Mouse (Mus musculus) limb, embryonic 11.5 days (tissue): ENCODE data around the gene Snx18. TPM values are rescaled to one million over a fixed set of nuclear protein-coding genes. Genes with fewer than 3 reads are reported as not detected.

Experiments used
- ATAC-seq: fragments of 200-750 bp; cut with Nextera tagmentation; 2 replicates; pipeline ENCODE4 v1.8.0; 2017; ENCODE audit warnings: low read depth; ENCODE audit not compliant: insufficient number of reproducible peaks, low FRiP score, low TSS enrichment
- DNase-seq: peaks from one replicate; pipeline ENCODE4 v3.0.0-alpha.2; 2015; ENCODE audit warnings: low spot score
- H3K27ac ChIP-seq: fragments of 300-500 bp; sonication (generic); replicated peaks from 2 replicates; pipeline ENCODE4 v1.5.1; 2014; ENCODE audit warnings: low read depth, mild to moderate bottlenecking, low read length
- H3K27me3 ChIP-seq: fragments of 300-500 bp; sonication (generic); 2 replicates; pipeline ENCODE4 v1.6.1; 2014; ENCODE audit warnings: mild to moderate bottlenecking, low read length, mixed read lengths; ENCODE audit not compliant: control insufficient read depth, insufficient read depth
- H3K36me3 ChIP-seq: fragments of 300-500 bp; sonication (generic); 2 replicates; pipeline ENCODE4 v1.6.1; 2014; ENCODE audit warnings: mild to moderate bottlenecking, low read length, moderate library complexity, mixed read lengths; ENCODE audit not compliant: control insufficient read depth, insufficient read depth
- H3K4me1 ChIP-seq: fragments of 300-500 bp; sonication (generic); 2 replicates; pipeline ENCODE4 v1.6.1; 2014; ENCODE audit warnings: low read length, mixed read lengths; ENCODE audit not compliant: control insufficient read depth, insufficient read depth
- H3K4me2 ChIP-seq: fragments of 300-500 bp; sonication (generic); 2 replicates; pipeline ENCODE4 v1.6.1; 2014; ENCODE audit warnings: low read depth, mild to moderate bottlenecking, moderate library complexity; ENCODE audit not compliant: severe bottlenecking
- H3K4me3 ChIP-seq: fragments of 300-500 bp; sonication (generic); 2 replicates; pipeline ENCODE4 v1.5.1; 2014; ENCODE audit warnings: low read depth, low read length
- H3K9ac ChIP-seq: fragments of 300-500 bp; sonication (generic); 2 replicates; pipeline ENCODE4 v1.6.1; 2014; ENCODE audit warnings: mild to moderate bottlenecking, low read length
- H3K9me3 ChIP-seq: fragments of 300-500 bp; sonication (generic); 2 replicates; pipeline ENCODE4 v1.6.1; 2016; ENCODE audit warnings: low read length; ENCODE audit not compliant: control insufficient read depth
- WGBS: fragments of 180-500 bp; shearing (Covaris S2); extraction: QIAGEN DNeasy Blood & Tissue Kit; methylation state at CpG from one replicate; pipeline ENCODE4 v1.1.7; 2014; 5-methylcytosine and 5-hydroxymethylcytosine counted together
- polyA plus RNA-seq: library from polyadenylated mRNA; unstranded; fragments of >200 nt; fragmentation: Nextera tagmentation; extraction: Ambion mirVana; gene quantifications from 2 replicates; pipeline ENCODE4 v1.2.1, GENCODE M21; 2014

Snx18 gene
- polyA plus RNA-seq, 1 experiment from 2014 or later, result 32.8 TPM

- H3K27me3 ChIP-seq, result no peaks in the 10 kb centered on the region
- 0 out of 2 replicates have a peak, but pooled peaks cover 3% of the 10 kb centered on the region for H3K36me3 ChIP-seq
- no peak overlapping the region for H3K9ac ChIP-seq
- peaks cover 16% of the 10 kb centered on the region for H3K4me1 ChIP-seq
- no peak overlapping the region for H3K27ac ChIP-seq
- no peak overlapping the region for H3K4me2 ChIP-seq
- H3K4me3 ChIP-seq, result no peak overlapping the region
- whole genome bisulfite sequencing, result 62% methylated on average over 13 of the region's 13 CpGs
- 0 out of 2 replicates have a peak, but pooled peaks have one; percentile 35 for ATAC-seq
- no peaks in the 10 kb centered on the region for H3K9me3 ChIP-seq
- DNase-seq, result no peak
These were observed 21.4 kb downstream of the Snx18 start for GRCm38 (mm10) chr13:113596821-113597541.

DNA sequence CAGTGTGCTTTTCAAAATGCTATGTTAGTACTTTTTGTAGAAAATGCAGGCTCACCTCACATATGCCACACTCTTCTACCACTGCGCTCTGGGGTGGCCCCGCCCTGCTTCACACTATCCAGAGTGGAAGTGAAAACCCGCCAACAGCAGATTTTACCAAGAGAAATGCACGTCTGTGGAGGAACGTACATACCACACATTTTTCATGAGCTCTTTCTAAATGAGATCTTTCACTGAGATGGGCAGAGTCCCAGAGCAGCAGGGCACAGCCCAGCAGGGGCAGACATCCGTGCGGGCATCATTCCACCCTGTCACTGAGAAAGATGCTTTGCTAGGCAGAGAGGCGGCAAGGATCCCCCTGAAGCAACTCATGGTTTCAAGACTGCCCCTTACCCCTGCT, 22.4 kb downstream of the Snx18 start:
- no peaks in the 10 kb centered on the region for H3K9me3 ChIP-seq
- no peaks in the 10 kb centered on the region for H3K27me3 ChIP-seq
- no peak overlapping the region for H3K4me3 ChIP-seq
- H3K9ac ChIP-seq, result no peak overlapping the region
- H3K4me2 ChIP-seq, result no peak overlapping the region
- 0 out of 2 replicates have a peak, but pooled peaks cover 3% of the 10 kb centered on the region for H3K36me3 ChIP-seq
- no peak overlapping the region for H3K27ac ChIP-seq
- DNase-seq, result no peak
- ATAC-seq, result no peak; the same call in 1 of the 2 replicates
- peaks cover 16% of the 10 kb centered on the region for H3K4me1 ChIP-seq
- 81% methylated on average over 8 of the region's 8 CpGs for WGBS

GRCm38 (mm10) chr13:113595219-113595618, 23.1 kb downstream of the Snx18 start:
- Histone ChIP-seq H3K4me2 (no peak overlapping the region), H3K36me3 (0 out of 2 replicates have a peak, but pooled peaks cover 2% of the 10 kb centered on the region)
- no peak for DNase-seq

DNA sequence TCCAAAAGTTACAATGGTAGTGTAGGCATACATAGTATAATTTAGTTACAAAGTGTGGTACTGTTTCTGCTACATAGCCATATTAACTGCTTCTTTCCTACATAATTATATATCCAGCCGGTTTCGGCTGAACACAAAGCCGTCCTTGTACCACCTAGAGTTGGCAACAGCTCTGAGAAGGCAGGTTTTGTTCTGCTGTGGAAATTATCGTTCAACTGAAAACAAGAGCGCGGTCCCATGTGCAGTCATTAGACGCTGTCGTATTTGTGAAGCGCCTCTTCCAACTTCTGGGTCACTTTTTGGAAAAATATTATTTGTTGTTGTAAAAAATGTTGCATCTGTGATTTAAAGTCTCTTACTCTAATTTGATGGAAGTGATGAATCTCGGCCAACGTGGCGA, 24.0 kb downstream of the Snx18 start:
- Histone ChIP-seq H3K9me3 (no peaks in the 10 kb centered on the region), H3K4me2 (no peak overlapping the region), H3K9ac (no peak overlapping the region), H3K27ac (no peak overlapping the region; the same call in 1 of the 2 replicates), H3K27me3 (no peaks in the 10 kb centered on the region), H3K36me3 (0 out of 2 replicates have a peak, but pooled peaks cover 2% of the 10 kb centered on the region), H3K4me3 (no peak overlapping the region), H3K4me1 (peaks cover 16% of the 10 kb centered on the region)
- no peak for DNase-seq
- 86% methylated on average over 12 of the region's 12 CpGs for WGBS
- no peak for ATAC-seq

More at GRCm38 (mm10) chr13:113595219-113595618, 23.1 kb downstream of the Snx18 start:
- no peak overlapping the region for H3K4me3 ChIP-seq
- ATAC-seq, result no peak
- no peak overlapping the region for H3K27ac ChIP-seq
- peaks cover 16% of the 10 kb centered on the region for H3K4me1 ChIP-seq
- no peaks in the 10 kb centered on the region for H3K27me3 ChIP-seq
- 64% methylated on average over 8 of the region's 8 CpGs for WGBS
- no peak overlapping the region for H3K9ac ChIP-seq
- no peaks in the 10 kb centered on the region for H3K9me3 ChIP-seq

GRCm38 (mm10) chr13:113593711-113594110, 24.7 kb downstream of the Snx18 start:
- no peak overlapping the region for H3K9ac ChIP-seq
- H3K4me2 ChIP-seq, result no peak overlapping the region
- no peaks in the 10 kb centered on the region for H3K9me3 ChIP-seq
- ATAC-seq, result no peak
- H3K27ac ChIP-seq, result 0 out of 2 replicates have a peak overlapping the region, but pooled peaks have one; percentile 30
- H3K36me3 ChIP-seq, result 0 out of 2 replicates have a peak, but pooled peaks cover 2% of the 10 kb centered on the region
- H3K4me1 ChIP-seq, result peaks cover 16% of the 10 kb centered on the region
- H3K4me3 ChIP-seq, result no peak overlapping the region
- WGBS, result 86% methylated on average over 17 of the region's 17 CpGs
- H3K27me3 ChIP-seq, result no peaks in the 10 kb centered on the region
- DNase-seq, result no peak

- DNase-seq (no peak), ATAC-seq (no peak)
- Histone ChIP-seq H3K27ac (no peak overlapping the region), H3K4me2 (no peak overlapping the region), H3K27me3 (no peaks in the 10 kb centered on the region), H3K4me3 (no peak overlapping the region), H3K9me3 (no peaks in the 10 kb centered on the region), H3K4me1 (peaks cover 16% of the 10 kb centered on the region), H3K36me3 (no peaks in the 10 kb centered on the region), H3K9ac (no peak overlapping the region)
- 81% methylated on average over 13 of the region's 13 CpGs for WGBS
These were observed 25.6 kb downstream of the Snx18 start for GRCm38 (mm10) chr13:113592703-113593200.

- H3K9ac ChIP-seq, result no peak overlapping the region
- H3K4me1 ChIP-seq, result peaks cover 6% of the 10 kb centered on the region
- ATAC-seq (no peak), DNase-seq (no peak)
- H3K27ac ChIP-seq, result no peak overlapping the region
- WGBS, result 93% methylated on average over 11 of the region's 11 CpGs
- H3K4me2 ChIP-seq, result no peak overlapping the region
- H3K27me3 ChIP-seq, result no peaks in the 10 kb centered on the region
- H3K36me3 ChIP-seq, result no peaks in the 10 kb centered on the region
- H3K9me3 ChIP-seq, result no peaks in the 10 kb centered on the region
- H3K4me3 ChIP-seq, result no peak overlapping the region
These were observed 27.0 kb downstream of the Snx18 start for GRCm38 (mm10) chr13:113591336-113591735.

GRCm38 (mm10) chr13:113590216-113590615, 28.1 kb downstream of the Snx18 start:
- H3K27ac ChIP-seq, result no peak overlapping the region
- WGBS, result 91% methylated on average over 4 of the region's 4 CpGs
- H3K4me3 ChIP-seq, result no peak overlapping the region
- no peaks in the 10 kb centered on the region; the same call in 1 of the 2 replicates for H3K4me1 ChIP-seq
- H3K27me3 ChIP-seq, result no peaks in the 10 kb centered on the region
- DNase-seq (no peak), ATAC-seq (no peak)
- H3K9ac ChIP-seq, result no peak overlapping the region
- no peak overlapping the region for H3K4me2 ChIP-seq
- no peaks in the 10 kb centered on the region for H3K9me3 ChIP-seq
- no peaks in the 10 kb centered on the region for H3K36me3 ChIP-seq
